ENCODE assay signal across 16 mouse cellular contexts in genomic region chr10:77030666-77031065, GRCm38 (mm10).
"Had no signal": no experiment of that assay in that cellular context is flagged by ENCODE, and none has a peak within 500 bp of the region (broad histone marks: within the 10 kb centered on the region; RNA-seq: fewer than 3 reads in every experiment).

No protein-coding gene starts in this region.

- H3K27me3 ChIP-seq: lung, embryonic 15.5 days; neural tube, embryonic 12.5 days; stomach, embryonic 15.5 days had no signal

- ATAC-seq: liver, postnatal 0 days; lung, postnatal 0 days had no signal

- DNase-seq: liver, postnatal 0 days; lung, adult 2 months; lung, postnatal 14 days; lung, postnatal 36 days; midbrain, embryonic 14.5 days; right cerebral cortex, postnatal 14 days; thymus, adult 18-20 months; thymus, postnatal 14 days; thymus, postnatal 36 days had no signal

- H3K9ac ChIP-seq: liver, postnatal 0 days; lung, embryonic 15.5 days; midbrain, embryonic 12.5 days; neural tube, embryonic 12.5 days; stomach, embryonic 15.5 days had no signal

- H3K4me2 ChIP-seq: lung, embryonic 15.5 days; midbrain, embryonic 12.5 days; neural tube, embryonic 12.5 days; stomach, embryonic 15.5 days had no signal

- H3K36me3 ChIP-seq: lung, embryonic 15.5 days; midbrain, embryonic 12.5 days; neural tube, embryonic 12.5 days; stomach, embryonic 15.5 days had no signal

- H3K4me3 ChIP-seq: lung, embryonic 15.5 days; megakaryocyte, embryonic 14.5 days; midbrain, embryonic 12.5 days; neural tube, embryonic 12.5 days; stomach, embryonic 15.5 days had no signal

- H3K27ac ChIP-seq: lung, embryonic 15.5 days; macrophage; midbrain, embryonic 12.5 days; neural tube, embryonic 12.5 days; stomach, embryonic 15.5 days had no signal

- H3K9me3 ChIP-seq: lung, embryonic 15.5 days; midbrain, embryonic 12.5 days; neural tube, embryonic 12.5 days; stomach, embryonic 15.5 days had no signal
